Mouse (Mus musculus) embryonic facial prominence, embryonic 11.5 days (tissue): ENCODE results near the gene Zfand2b. TPM values are rescaled to one million over a fixed set of nuclear protein-coding genes. Genes with fewer than 3 reads are reported as not detected.

Source experiments
- ATAC-seq: fragments of 200-750 bp; cut with Nextera tagmentation; replicated peaks from 2 replicates; pipeline ENCODE4 v1.8.0; 2017; ENCODE audit warnings: low read depth; ENCODE audit not compliant: insufficient number of reproducible peaks, low FRiP score, low TSS enrichment
- DNase-seq: peaks from one replicate; pipeline ENCODE4 v3.0.0-alpha.2; 2015; ENCODE audit warnings: low spot score
- H3K27ac ChIP-seq: fragments of 300-500 bp; sonication (generic); replicated peaks from 2 replicates; pipeline ENCODE4 v1.5.1; 2014; ENCODE audit warnings: mild to moderate bottlenecking, low read depth, low read length, control low read depth
- H3K27me3 ChIP-seq: fragments of 300-500 bp; sonication (generic); 2 replicates; pipeline ENCODE4 v1.6.1; 2014; ENCODE audit warnings: mild to moderate bottlenecking, low read length, moderate library complexity, mixed read lengths; ENCODE audit not compliant: control insufficient read depth, insufficient read depth
- H3K36me3 ChIP-seq: fragments of 300-500 bp; sonication (generic); replicated peaks from 2 replicates; pipeline ENCODE4 v1.6.1; 2014; ENCODE audit warnings: low read depth, mild to moderate bottlenecking, low read length, moderate library complexity, mixed read lengths; ENCODE audit not compliant: control insufficient read depth, insufficient read depth
- H3K4me1 ChIP-seq: fragments of 300-500 bp; sonication (generic); 2 replicates; pipeline ENCODE4 v1.6.1; 2014; ENCODE audit warnings: low read length, mixed read lengths; ENCODE audit not compliant: control insufficient read depth, insufficient read depth
- H3K4me2 ChIP-seq: fragments of 300-500 bp; sonication (generic); 2 replicates; pipeline ENCODE4 v1.6.1; 2014; ENCODE audit warnings: low read depth, mild to moderate bottlenecking, control low read depth, low read length, moderate library complexity
- H3K4me3 ChIP-seq: fragments of 300-500 bp; sonication (generic); 2 replicates; pipeline ENCODE4 v1.5.1; 2014; ENCODE audit warnings: low read depth, low read length, control low read depth
- H3K9ac ChIP-seq: fragments of 300-500 bp; sonication (generic); replicated peaks from 2 replicates; pipeline ENCODE4 v1.6.1; 2014; ENCODE audit warnings: mild to moderate bottlenecking, control low read depth, low read length
- H3K9me3 ChIP-seq: fragments of 300-500 bp; sonication (generic); replicated peaks from 2 replicates; pipeline ENCODE4 v1.6.1; 2016; ENCODE audit warnings: mild to moderate bottlenecking, low read length, inconsistent platforms, mixed read lengths; ENCODE audit not compliant: control insufficient read depth
- WGBS: fragments of 180-500 bp; shearing (Covaris S2); extraction: QIAGEN DNeasy Blood & Tissue Kit; methylation state at CpG from one replicate; pipeline ENCODE4 v1.1.7; 2014; 5-methylcytosine and 5-hydroxymethylcytosine counted together
- polyA plus RNA-seq: library from polyadenylated mRNA; unstranded; fragments of >200 nt; fragmentation: Nextera tagmentation; extraction: Ambion mirVana; gene quantifications from 2 replicates; pipeline ENCODE4 v1.2.1, GENCODE M21; 2014

Gene Zfand2b
- polyA plus RNA-seq, 1 experiment from 2014 or later = 33.9 TPM

DNA sequence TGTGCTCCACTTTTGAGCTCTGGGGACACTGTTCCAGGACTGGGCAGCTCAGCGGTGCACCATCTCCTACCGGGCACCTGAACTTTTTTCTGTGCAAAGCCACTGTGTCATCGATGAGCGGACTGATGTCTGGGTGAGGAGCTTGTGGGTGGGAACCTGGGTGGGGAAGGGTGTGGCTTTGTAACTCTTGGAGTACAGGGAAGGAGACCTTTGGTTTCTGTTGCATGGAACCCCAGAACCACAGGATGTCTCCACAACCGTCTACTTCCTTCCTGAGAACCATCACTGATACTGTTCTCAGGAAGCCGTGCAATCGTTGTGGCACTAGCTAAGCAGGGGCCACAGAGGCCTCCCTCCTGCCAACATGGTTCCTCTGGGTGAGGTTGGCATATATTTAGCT is 44.6 kb downstream of the Zfand2b start:
- DNase-seq (no peak), ATAC-seq (no peak)
- Histone ChIP-seq H3K36me3 (no peaks in the 10 kb centered on the region), H3K4me1 (no peaks in the 10 kb centered on the region), H3K4me3 (no peak overlapping the region), H3K9me3 (no peaks in the 10 kb centered on the region), H3K9ac (no peak overlapping the region), H3K27ac (no peak overlapping the region), H3K27me3 (peaks cover 8% of the 10 kb centered on the region), H3K4me2 (no peak overlapping the region)
- 85% methylated on average over 7 of the region's 7 CpGs for WGBS

DNA sequence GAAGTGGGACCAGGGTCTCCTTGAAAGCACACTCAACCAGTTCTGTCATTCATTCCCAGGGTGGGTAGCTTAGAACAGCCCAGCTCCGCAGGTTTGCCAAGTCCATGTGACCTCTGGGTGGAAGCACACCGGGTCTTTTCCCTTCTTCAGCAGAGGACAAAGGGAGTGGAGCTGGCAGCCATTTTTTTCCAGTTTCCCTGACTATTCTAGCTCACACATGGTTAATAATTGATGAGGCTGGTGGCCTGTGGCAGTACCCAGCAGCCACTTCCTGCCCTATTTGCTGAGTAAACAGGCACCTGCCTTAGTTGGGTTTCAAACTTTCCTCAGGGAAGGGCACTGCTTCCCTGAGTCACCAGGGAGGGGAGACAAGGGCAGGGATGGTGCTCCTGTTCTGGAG is 46.0 kb downstream of the Zfand2b start:
- no peak for DNase-seq
- H3K9ac ChIP-seq = no peak overlapping the region
- H3K4me2 ChIP-seq = no peak overlapping the region
- H3K4me1 ChIP-seq = no peaks in the 10 kb centered on the region; the same call in 1 of the 2 replicates
- H3K9me3 ChIP-seq = no peaks in the 10 kb centered on the region
- H3K4me3 ChIP-seq = no peak overlapping the region
- peaks cover 20% of the 10 kb centered on the region for H3K27me3 ChIP-seq
- no peak for ATAC-seq
- H3K27ac ChIP-seq = no peak overlapping the region
- WGBS = 87% methylated on average over 2 of the region's 2 CpGs
- H3K36me3 ChIP-seq = no peaks in the 10 kb centered on the region

DNA sequence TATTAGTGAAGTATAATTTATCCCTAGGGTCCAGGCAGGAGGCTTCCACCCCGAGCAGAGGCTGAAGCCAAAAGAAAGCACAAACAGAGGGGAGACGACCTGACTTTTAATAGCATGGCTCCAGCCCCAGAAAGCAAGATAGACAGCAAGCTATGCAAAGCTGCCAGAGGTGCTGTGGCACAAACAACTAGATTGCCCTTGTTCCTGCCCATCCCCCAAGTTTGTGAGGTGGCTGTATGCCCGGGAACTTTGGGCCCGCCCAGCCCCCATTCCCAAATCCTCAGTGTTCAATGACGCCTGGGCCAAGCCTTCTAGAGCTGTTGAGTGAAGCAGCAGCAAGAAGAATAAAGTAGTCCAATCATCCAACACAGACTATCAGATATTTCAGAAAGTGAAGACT is 46.4 kb downstream of the Zfand2b start:
- Histone ChIP-seq H3K36me3 (no peaks in the 10 kb centered on the region), H3K9ac (no peak overlapping the region), H3K9me3 (no peaks in the 10 kb centered on the region), H3K4me1 (peaks cover 3% of the 10 kb centered on the region), H3K4me2 (no peak overlapping the region), H3K27me3 (peaks cover 24% of the 10 kb centered on the region), H3K27ac (no peak overlapping the region), H3K4me3 (no peak overlapping the region)
- ATAC-seq (no peak), DNase-seq (no peak)
- WGBS = 79% methylated on average over 5 of the region's 5 CpGs

DNA sequence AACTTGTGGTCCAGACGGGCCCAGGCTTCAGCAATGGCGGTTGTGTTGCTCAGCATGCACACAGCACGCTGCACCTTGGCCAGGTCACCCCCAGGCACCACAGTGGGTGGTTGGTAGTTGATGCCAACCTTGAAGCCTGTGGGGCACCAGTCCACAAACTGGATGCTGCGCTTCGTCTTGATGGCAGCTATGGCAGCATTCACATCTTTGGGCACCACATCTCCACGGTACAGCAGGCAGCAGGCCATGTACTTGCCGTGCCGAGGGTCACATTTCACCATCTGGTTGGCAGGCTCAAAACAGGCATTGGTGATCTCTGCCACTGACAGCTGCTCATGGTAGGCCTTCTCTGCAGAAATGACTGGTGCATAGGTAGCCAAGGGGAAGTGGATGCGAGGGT is 47.3 kb downstream of the Zfand2b start:
- Histone ChIP-seq H3K36me3 (no peaks in the 10 kb centered on the region), H3K9ac (no peak overlapping the region), H3K4me2 (no peak overlapping the region), H3K27ac (no peak overlapping the region), H3K4me1 (peaks cover 3% of the 10 kb centered on the region), H3K27me3 (peaks cover 33% of the 10 kb centered on the region), H3K4me3 (no peak overlapping the region), H3K9me3 (no peaks in the 10 kb centered on the region)
- no peak for DNase-seq
- 95% methylated on average over 9 of the region's 9 CpGs for WGBS
- no peak for ATAC-seq

GRCm38 (mm10) chr1:75216797-75217585 is 48.5 kb downstream of the Zfand2b start:
- Histone ChIP-seq H3K9me3 (no peaks in the 10 kb centered on the region), H3K27ac (no peak overlapping the region), H3K36me3 (no peaks in the 10 kb centered on the region), H3K4me1 (peaks cover 3% of the 10 kb centered on the region), H3K4me3 (no peak overlapping the region), H3K27me3 (peaks cover 34% of the 10 kb centered on the region), H3K4me2 (no peak overlapping the region), H3K9ac (no peak overlapping the region)
- ATAC-seq (no peak), DNase-seq (no peak)
- WGBS = 80% methylated on average over 13 of the region's 13 CpGs

- Histone ChIP-seq H3K27ac (no peak overlapping the region), H3K36me3 (no peaks in the 10 kb centered on the region), H3K4me1 (peaks cover 3% of the 10 kb centered on the region), H3K4me3 (peak overlapping the region; percentile 41; the same call in 1 of the 2 replicates), H3K9ac (no peak overlapping the region), H3K9me3 (no peaks in the 10 kb centered on the region), H3K4me2 (peak overlapping the region; percentile 81), H3K27me3 (peaks cover 34% of the 10 kb centered on the region)
- 4% methylated on average over 6 of the region's 6 CpGs for WGBS
- ATAC-seq = no peak
- DNase-seq = no peak
These were observed 49.4 kb downstream of the Zfand2b start for GRCm38 (mm10) chr1:75217893-75218226.

DNA sequence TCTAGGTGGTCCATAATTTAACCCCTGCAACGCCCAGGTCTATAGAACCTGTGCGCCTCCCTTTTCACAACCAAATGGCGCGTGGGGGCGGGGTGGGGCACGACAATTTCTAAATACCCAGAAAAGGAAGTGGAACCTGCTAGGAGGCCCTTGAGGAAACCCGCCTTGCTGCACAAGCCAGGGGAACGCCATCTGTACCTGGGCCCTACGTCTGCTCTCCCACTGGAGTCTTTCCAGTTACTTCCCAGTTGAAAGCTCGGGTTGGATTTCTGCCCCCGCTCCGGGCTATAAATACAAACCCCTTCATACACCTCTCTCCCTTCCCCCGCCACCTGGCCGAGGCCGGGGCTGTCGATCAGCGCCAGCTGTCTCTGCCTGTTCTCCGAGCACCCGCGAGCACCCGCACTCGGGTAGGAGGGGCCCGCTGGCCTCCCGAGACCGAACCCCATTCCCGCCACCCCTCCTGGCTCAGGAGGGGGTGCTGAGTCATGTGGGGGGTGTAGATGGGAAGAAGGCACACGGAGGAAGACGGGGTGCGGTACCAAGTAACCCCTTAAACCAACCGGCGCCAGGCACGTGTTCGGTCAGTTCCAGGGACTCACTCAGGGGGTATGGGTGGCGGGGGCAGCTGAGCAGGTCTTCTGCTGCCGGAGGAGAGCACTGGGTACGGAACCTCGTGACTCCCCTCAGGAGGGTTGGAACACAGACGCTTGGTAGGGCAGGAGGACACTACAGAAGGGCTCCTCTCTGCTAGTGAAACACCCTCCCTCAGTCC is 50.0 kb downstream of the Zfand2b start:
- under 1% methylated on average over 38 of the region's 38 CpGs for WGBS
- H3K36me3 ChIP-seq = no peaks in the 10 kb centered on the region
- H3K4me2 ChIP-seq = peak overlapping the region; percentile 81
- H3K9ac ChIP-seq = 0 out of 2 replicates have a peak overlapping the region, but pooled peaks have one; percentile 2
- ATAC-seq (0 out of 2 replicates have a peak, but pooled peaks have one; percentile 15), DNase-seq (no peak)
- no peaks in the 10 kb centered on the region for H3K9me3 ChIP-seq
- H3K27ac ChIP-seq = no peak overlapping the region
- H3K27me3 ChIP-seq = peaks cover 34% of the 10 kb centered on the region
- H3K4me1 ChIP-seq = peaks cover 3% of the 10 kb centered on the region
- peak overlapping the region; percentile 41 for H3K4me3 ChIP-seq

DNA sequence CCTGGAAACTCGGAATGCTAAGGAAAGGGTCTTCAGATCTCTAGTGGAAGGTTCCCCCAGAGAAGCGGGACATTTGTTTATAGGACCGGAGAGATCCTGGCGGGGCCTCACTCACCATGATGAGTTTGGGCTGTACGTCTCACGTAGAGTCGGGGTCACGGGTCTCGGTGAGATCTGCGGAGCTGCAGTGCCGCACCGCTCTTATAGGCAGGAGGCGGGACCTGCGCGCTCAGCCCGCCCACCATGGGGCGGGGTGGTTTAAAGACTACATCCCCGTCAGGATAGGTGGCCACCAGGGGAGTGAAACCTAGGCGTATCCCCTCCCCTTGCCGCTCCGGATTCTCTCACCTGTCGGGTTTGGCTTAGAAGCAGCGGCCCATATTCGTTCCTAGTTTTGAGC is 50.6 kb downstream of the Zfand2b start:
- Histone ChIP-seq H3K9ac (no peak overlapping the region), H3K4me1 (peaks cover 3% of the 10 kb centered on the region), H3K4me3 (peak overlapping the region; percentile 41), H3K27me3 (peaks cover 34% of the 10 kb centered on the region), H3K36me3 (no peaks in the 10 kb centered on the region), H3K27ac (no peak overlapping the region), H3K4me2 (peak overlapping the region; percentile 81), H3K9me3 (no peaks in the 10 kb centered on the region)
- peak; percentile 60; the same call in 1 of the 2 replicates for ATAC-seq
- WGBS = under 1% methylated on average over 24 of the region's 24 CpGs
- DNase-seq = peak; percentile 83
